Mouse (Mus musculus) megakaryocyte, embryonic 14.5 days (primary cell): ENCODE data around the gene Rasgef1b.

Source experiments
- FLI1 ChIP-seq: IDR thresholded peaks from 2 replicates; pipeline ENCODE4 v1.6.1; 2012; ENCODE audit warnings: low read length, inconsistent platforms, mixed read lengths
- GATA1 ChIP-seq: IDR thresholded peaks from 3 replicates; pipeline ENCODE4 v1.6.1; 2012; ENCODE audit warnings: mixed read lengths, low read length, inconsistent platforms, borderline replicate concordance

- TF ChIP-seq FLI1 (no peak), GATA1 (no peak)
These were observed 403.6 kb downstream of the Rasgef1b start for GRCm38 (mm10) chr5:99325301-99325700.
